7 mouse cellular contexts compared by ENCODE assay signal in the genomic region with DNA sequence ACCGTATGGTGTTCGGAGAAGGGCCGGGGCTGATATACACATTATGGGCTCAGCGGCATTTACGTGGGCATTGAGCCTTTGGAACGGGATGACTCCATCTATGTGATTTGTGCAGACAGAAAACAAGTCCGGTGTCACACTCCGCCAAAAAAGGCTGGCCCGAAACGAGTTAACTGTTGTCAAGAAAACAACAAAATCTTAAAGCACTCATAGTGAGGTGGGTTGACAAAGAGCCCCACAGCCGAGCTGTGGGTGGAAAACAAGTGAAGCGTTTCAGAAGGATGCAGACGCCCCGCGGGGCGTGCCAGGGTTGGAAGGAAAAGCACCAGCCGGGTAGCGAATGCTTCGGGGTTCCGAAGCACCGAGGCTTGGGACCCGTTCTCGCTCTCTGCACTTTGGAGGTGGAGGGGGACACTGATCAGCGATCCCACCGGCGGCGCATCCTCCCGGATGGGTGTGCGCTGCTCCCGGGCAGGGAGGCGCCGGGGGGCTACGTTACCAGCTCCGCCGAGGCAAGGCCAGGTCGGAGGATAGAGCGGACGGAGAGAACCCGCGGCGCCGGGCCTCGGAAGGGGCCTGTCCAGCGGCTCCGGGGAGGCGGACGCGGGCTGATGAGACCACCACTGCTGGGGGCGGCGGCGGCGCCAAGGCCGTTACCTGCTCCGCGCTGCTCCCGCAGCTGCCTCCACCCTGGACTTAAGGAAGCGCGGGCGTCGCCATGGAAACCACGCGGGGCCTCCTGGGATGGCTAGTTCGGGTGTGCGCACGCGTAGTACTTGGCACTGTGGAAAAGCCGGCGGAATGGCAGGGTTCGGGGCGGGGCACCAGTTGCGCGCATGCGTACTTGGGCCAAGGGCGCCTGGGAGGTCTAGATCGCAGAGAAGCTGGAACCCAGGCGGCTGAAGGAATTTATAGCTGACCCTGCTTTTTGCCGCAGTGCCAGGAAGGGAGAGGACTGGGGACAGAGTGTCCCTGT. TPM values are rescaled to one million over a fixed set of nuclear protein-coding genes. Genes with fewer than 3 reads are reported as not detected.
DNase-seq lines count a peak whose midpoint lies in the region; ATAC-seq and TF ChIP-seq lines count a peak whose summit lies in the region.

Gene Lca5l (minus strand): TSS at position 741 of the 976 bp plus-strand sequence.

- H3K27me3 ChIP-seq in embryonic facial prominence, embryonic 10.5 days (replicated peaks; ENCODE audit: low read depth, poor library complexity, severe bottlenecking) = peaks cover 17% of the 10 kb centered on the region
- peaks cover 8% of the 10 kb centered on the region; the same call in 1 of the 2 replicates for H3K27me3 ChIP-seq in intestine, postnatal 0 days (replicated peaks; ENCODE audit: control insufficient read depth, insufficient read depth, low read length)
- 0 out of 2 replicates have a peak, but pooled peaks cover 4% of the 10 kb centered on the region for H3K27me3 ChIP-seq in midbrain, embryonic 12.5 days
- H3K27me3 ChIP-seq in small intestine, adult 2 months (ENCODE audit: control insufficient read depth, insufficient read depth, low read length) = no peaks in the 10 kb centered on the region; the same call in none of the 2 replicates

- H3K9me3 ChIP-seq in embryonic facial prominence, embryonic 10.5 days = no peaks in the 10 kb centered on the region
- H3K9me3 ChIP-seq in intestine, postnatal 0 days (ENCODE audit: control insufficient read depth) = no peaks in the 10 kb centered on the region
- no peaks in the 10 kb centered on the region for H3K9me3 ChIP-seq in midbrain, embryonic 12.5 days

- intact Hi-C loops in left cerebral cortex, postnatal 4 days (cut with DNase I) = no loop called here

- no peak for TF ChIP-seq CTCF in intestine, postnatal 0 days (IDR thresholded peaks at IDR 0.05; ENCODE audit: low read depth)
- TF ChIP-seq CTCF in small intestine, adult 2 months (IDR thresholded peaks at IDR 0.05; ENCODE audit: extremely low read depth, insufficient read length, insufficient replicate concordance, low read depth, low read length) = no peak

- peak within 1 kb of the TSS; percentile 84 for H3K27ac ChIP-seq in embryonic facial prominence, embryonic 10.5 days (replicated peaks)
- H3K27ac ChIP-seq in intestine, postnatal 0 days (ENCODE audit: low read depth, low read length) = no peak within 1 kb of the TSS
- peak within 1 kb of the TSS; percentile 64; the same call in 1 of the 2 replicates for H3K27ac ChIP-seq in midbrain, embryonic 12.5 days (replicated peaks)
- H3K27ac ChIP-seq in small intestine, adult 2 months (ENCODE audit: insufficient read depth, low read depth, low read length) = no peak within 1 kb of the TSS

- peak within 1 kb of the TSS; percentile 41; the same call in 1 of the 2 replicates for H3K9ac ChIP-seq in intestine, postnatal 0 days (ENCODE audit: low read depth, low read length)
- H3K9ac ChIP-seq in midbrain, embryonic 12.5 days (replicated peaks) = peak within 1 kb of the TSS; percentile 79

- TF ChIP-seq POLR2A in small intestine, adult 2 months (IDR thresholded peaks at IDR 0.05; ENCODE audit: low read depth, low read length) = peak; percentile 52

- H3K4me2 ChIP-seq in intestine, postnatal 0 days (replicated peaks; ENCODE audit: low read depth) = peak within 1 kb of the TSS; percentile 100
- H3K4me2 ChIP-seq in midbrain, embryonic 12.5 days (replicated peaks) = peak within 1 kb of the TSS; percentile 58

- H3K4me3 ChIP-seq in embryonic facial prominence, embryonic 10.5 days = peak within 1 kb of the TSS; percentile 93
- H3K4me3 ChIP-seq in intestine, postnatal 0 days (ENCODE audit: low read depth, low read length) = peak within 1 kb of the TSS; percentile 88
- peak within 1 kb of the TSS; percentile 77 for H3K4me3 ChIP-seq in midbrain, embryonic 12.5 days
- peak within 1 kb of the TSS; percentile 85 for H3K4me3 ChIP-seq in small intestine, adult 2 months (ENCODE audit: low read depth, low read length)

- peak; percentile 98 for ATAC-seq in intestine, postnatal 0 days
- peak; percentile 99 for ATAC-seq in midbrain, embryonic 12.5 days (ENCODE audit: low FRiP score, low read depth)

- H3K36me3 ChIP-seq in embryonic facial prominence, embryonic 10.5 days (replicated peaks) = no peaks in the 10 kb centered on the region
- H3K36me3 ChIP-seq in intestine, postnatal 0 days (ENCODE audit: control insufficient read depth, insufficient read depth) = no peaks in the 10 kb centered on the region
- no peaks in the 10 kb centered on the region for H3K36me3 ChIP-seq in midbrain, embryonic 12.5 days
- no peaks in the 10 kb centered on the region for H3K36me3 ChIP-seq in small intestine, adult 2 months (ENCODE audit: control insufficient read depth, insufficient read depth, low read length)

- WGBS in embryonic facial prominence, embryonic 10.5 days = 1% methylated on average over 77 of the region's 77 CpGs
- WGBS in intestine, postnatal 0 days = under 1% methylated on average over 77 of the region's 77 CpGs
- WGBS in midbrain, embryonic 12.5 days = 1% methylated on average over 77 of the region's 77 CpGs
- under 1% methylated on average over 77 of the region's 77 CpGs for WGBS in small intestine, adult 2 months

- peak; percentile 100 for DNase-seq in adrenal gland, postnatal 10 days
- DNase-seq in embryonic facial prominence, embryonic 10.5 days (ENCODE audit: low spot score) = peak; percentile 100
- DNase-seq in gonadal fat pad, adult 2 months (ENCODE audit: low read depth) = peak; percentile 52
- peak; percentile 100 for DNase-seq in left cerebral cortex, postnatal 4 days

- peaks cover 11% of the 10 kb centered on the region for H3K4me1 ChIP-seq in embryonic facial prominence, embryonic 10.5 days
- 0 out of 2 replicates have a peak, but pooled peaks cover 4% of the 10 kb centered on the region for H3K4me1 ChIP-seq in intestine, postnatal 0 days (replicated peaks; ENCODE audit: control insufficient read depth, insufficient read depth, low read length)
- H3K4me1 ChIP-seq in midbrain, embryonic 12.5 days = peaks cover 6% of the 10 kb centered on the region; the same call in 1 of the 2 replicates
- peaks cover 6% of the 10 kb centered on the region; the same call in 1 of the 2 replicates for H3K4me1 ChIP-seq in small intestine, adult 2 months (ENCODE audit: control insufficient read depth, insufficient read depth, insufficient read length, low read length)

RNA-seq across cellular contexts. Expression of gene Lca5l, which starts in this region (rescaled TPM):
- total RNA-seq in adrenal gland, postnatal 10 days (2021) = 1 to 10 TPM in 1 of 2 experiments, under 1 TPM in 1; 0.78 to 2.0 TPM
- polyA plus RNA-seq in embryonic facial prominence, embryonic 10.5 days (2016; fragmentation: Nextera tagmentation; extraction: Ambion mirVana) = 0.80 and 0.85 TPM in 2 replicates
- polyA plus RNA-seq in gonadal fat pad, adult 2 months (2012; rRNA removed) = 2.0 and 2.3 TPM in 2 replicates
- 0.44 and 0.59 TPM in 2 replicates for polyA plus RNA-seq in intestine, postnatal 0 days (2015; fragmentation: Nextera tagmentation; extraction: Ambion mirVana)
- 1 to 10 TPM; 1.7 to 2.0 TPM for total RNA-seq in left cerebral cortex, postnatal 4 days (2021)
- 1.2 and 1.6 TPM in 2 replicates for polyA plus RNA-seq in midbrain, embryonic 12.5 days (2016; fragmentation: Nextera tagmentation; extraction: Ambion mirVana)
- polyA plus RNA-seq in small intestine, adult 2 months (2012; rRNA removed) = 0.06 and 0.11 TPM in 2 replicates

Comparison
In these comparisons a context has a peak if more than half of its experiments do, and no peak if none do; other contexts are left out.
1. Peak in DNase-seq, H3K4me3 ChIP-seq and H3K27ac ChIP-seq in embryonic facial prominence, embryonic 10.5 days; RNA of the gene not detected or under 1 TPM.
2. Peak in ATAC-seq, H3K4me3 ChIP-seq, H3K9ac ChIP-seq and H3K4me2 ChIP-seq in intestine, postnatal 0 days; RNA of the gene not detected or under 1 TPM.